Mouse (Mus musculus) heart, adult 2 months (tissue): ENCODE results near the gene Eps8.
"Not testable (repeated sequence)": the region's sequence is repeated elsewhere in the genome, so short reads cannot be mapped to it uniquely, and the experiment has no call there.

ENCODE experiments used
- CTCF ChIP-seq: fragments of 200-600 bp; IDR thresholded peaks from 2 replicates; pipeline ENCODE4 v1.8.1; 2022; ENCODE audit warnings: antibody characterized with exemption, mild to moderate bottlenecking, moderate library complexity
- POLR2A ChIP-seq: fragments of 200-500 bp; IDR thresholded peaks from 2 replicates; pipeline ENCODE4 v1.6.1; 2011; ENCODE audit warnings: mild to moderate bottlenecking, low read depth, low read length, control low read depth; ENCODE audit not compliant: insufficient read depth

DNA sequence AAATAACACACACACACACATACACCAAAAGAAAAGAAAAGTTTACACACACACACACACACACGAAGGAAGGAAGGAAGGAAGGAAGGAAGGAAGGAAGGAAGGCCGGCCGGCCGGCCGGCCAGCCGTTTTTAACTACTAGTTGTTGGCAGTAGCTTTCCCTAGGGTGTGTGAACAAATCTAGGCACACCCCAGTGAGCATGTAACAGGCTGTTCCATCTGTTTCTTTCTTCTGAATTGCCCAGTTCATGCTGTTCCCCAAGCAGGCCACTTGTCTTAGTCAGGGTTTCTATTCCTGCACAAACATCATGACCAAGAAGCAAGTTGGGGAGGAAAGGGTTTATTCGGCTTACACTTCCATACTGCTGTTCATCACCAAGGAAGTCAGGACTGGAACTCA is 208.6 kb downstream of the Eps8 start:
- TF ChIP-seq CTCF, POLR2A: not testable (repeated sequence)
